In the genomic region with DNA sequence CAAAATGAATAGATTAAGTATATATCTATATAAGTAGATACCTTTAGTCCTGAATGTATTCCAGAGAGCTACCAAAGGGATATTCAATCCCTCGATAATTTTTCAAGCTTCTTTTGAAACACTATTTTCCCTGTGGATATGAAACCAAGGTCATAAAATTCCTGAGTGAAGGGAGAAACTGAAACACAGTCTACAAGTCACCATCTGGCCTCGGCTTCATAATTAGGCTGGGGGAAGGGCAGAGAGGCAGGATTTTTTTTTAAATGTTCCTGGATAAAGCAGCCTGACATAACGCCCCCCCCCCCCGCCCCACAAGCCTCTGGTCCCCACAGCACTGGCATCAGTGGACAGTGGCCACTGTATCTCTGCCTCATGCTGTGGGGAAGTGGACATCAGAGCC, we compare ENCODE assay signal across 23 mouse cellular contexts.
DNase-seq lines count a peak whose midpoint lies in the region; ATAC-seq and TF ChIP-seq lines count a peak whose summit lies in the region.
"Had no signal": no experiment of that assay in that cellular context is flagged by ENCODE, and none has a peak within 500 bp of the region (broad histone marks: within the 10 kb centered on the region; RNA-seq: fewer than 3 reads in every experiment).

No protein-coding gene starts in this region.

- TF ChIP-seq POLR2A in limb, embryonic 14.5 days (IDR thresholded peaks at IDR 0.05; ENCODE audit: borderline replicate concordance, extremely low read depth, insufficient read depth, insufficient read length): no peak

- no peaks in the 10 kb centered on the region for H3K9me3 ChIP-seq in embryonic facial prominence, embryonic 11.5 days (replicated peaks; ENCODE audit: control insufficient read depth, low read length)
- H3K9me3 ChIP-seq in limb, embryonic 14.5 days (ENCODE audit: control insufficient read depth, low read length): no peaks in the 10 kb centered on the region
- H3K9me3 ChIP-seq: heart, embryonic 13.5 days; liver, embryonic 15.5 days; midbrain, embryonic 10.5 days; midbrain, embryonic 15.5 days had no signal

- no peak overlapping the region for H3K4me2 ChIP-seq in embryonic facial prominence, embryonic 11.5 days (ENCODE audit: low read depth, low read length)
- no peak overlapping the region for H3K4me2 ChIP-seq in limb, embryonic 14.5 days (replicated peaks; ENCODE audit: low read depth, low read length, severe bottlenecking)
- H3K4me2 ChIP-seq: heart, embryonic 13.5 days; hindbrain, embryonic 14.5 days; liver, embryonic 15.5 days; lung, embryonic 14.5 days; midbrain, embryonic 15.5 days had no signal

- no peaks in the 10 kb centered on the region for H3K4me1 ChIP-seq in embryonic facial prominence, embryonic 11.5 days (ENCODE audit: control insufficient read depth, insufficient read depth, low read length)
- peaks cover 16% of the 10 kb centered on the region for H3K4me1 ChIP-seq in limb, embryonic 14.5 days (ENCODE audit: control insufficient read depth, insufficient read depth, low read length)
- H3K4me1 ChIP-seq: liver, embryonic 15.5 days; midbrain, embryonic 15.5 days had no signal

- H3K4me3 ChIP-seq in embryonic facial prominence, embryonic 11.5 days (ENCODE audit: low read depth, low read length): no peak overlapping the region
- H3K4me3 ChIP-seq in limb, embryonic 14.5 days (replicated peaks; ENCODE audit: low read length): no peak overlapping the region
- H3K4me3 ChIP-seq: heart, adult 2 months; heart, embryonic 13.5 days; liver, embryonic 15.5 days; midbrain, embryonic 10.5 days; midbrain, embryonic 15.5 days had no signal

- peak; percentile 41 for DNase-seq in embryo, embryonic 11 days
- no peak for DNase-seq in embryo, embryonic 10 days (ENCODE audit: low spot score)
- DNase-seq in 3T3-L1 (ENCODE audit: low read depth, low spot score): peak; percentile 34
- DNase-seq in embryonic facial prominence, embryonic 11.5 days (ENCODE audit: low spot score): peak; percentile 61
- DNase-seq in limb, embryonic 14.5 days (ENCODE audit: low spot score): peak; percentile 20
- DNase-seq in urinary bladder, postnatal 10 days (ENCODE audit: low spot score): no peak
- no peak for DNase-seq in layer of hippocampus, adult 18-20 months (ENCODE audit: low spot score in 2 of 2)
- DNase-seq: adrenal gland, postnatal 36 days; cerebellum, adult 8-10 months; cerebellum, postnatal 25 days; heart, adult 2 months; heart, postnatal 10 days; liver; lung, embryonic 14.5 days; spleen, adult 18-20 months; thymus, postnatal 14 days had no signal

- no peaks in the 10 kb centered on the region for H3K36me3 ChIP-seq in embryonic facial prominence, embryonic 11.5 days (replicated peaks; ENCODE audit: control insufficient read depth, insufficient read depth, low read depth, low read length)
- H3K36me3 ChIP-seq in limb, embryonic 14.5 days (ENCODE audit: control insufficient read depth, insufficient read depth, low read length): no peaks in the 10 kb centered on the region
- H3K36me3 ChIP-seq: heart, embryonic 13.5 days; liver, embryonic 15.5 days; midbrain, embryonic 10.5 days; midbrain, embryonic 15.5 days had no signal

- H3K27ac ChIP-seq in embryonic facial prominence, embryonic 11.5 days (replicated peaks; ENCODE audit: low read depth, low read length): no peak overlapping the region
- no peak overlapping the region for H3K27ac ChIP-seq in limb, embryonic 14.5 days (replicated peaks; ENCODE audit: low read depth, low read length)
- H3K27ac ChIP-seq: heart, adult 2 months; heart, embryonic 13.5 days; hindbrain, embryonic 14.5 days; liver, embryonic 15.5 days; midbrain, embryonic 10.5 days; midbrain, embryonic 15.5 days had no signal

- ATAC-seq in embryonic facial prominence, embryonic 11.5 days (replicated peaks; ENCODE audit: insufficient number of reproducible peaks, low FRiP score, low TSS enrichment, low read depth): no peak
- ATAC-seq in limb, embryonic 14.5 days (ENCODE audit: low FRiP score, low read depth): no peak
- ATAC-seq: forebrain, embryonic 14.5 days; intestine, postnatal 0 days; midbrain, embryonic 15.5 days had no signal

- no peaks in the 10 kb centered on the region for H3K27me3 ChIP-seq in embryonic facial prominence, embryonic 11.5 days (ENCODE audit: control insufficient read depth, insufficient read depth, low read length)
- no peaks in the 10 kb centered on the region for H3K27me3 ChIP-seq in limb, embryonic 14.5 days (ENCODE audit: control insufficient read depth, insufficient read depth, low read length)
- H3K27me3 ChIP-seq: heart, embryonic 13.5 days; liver, embryonic 15.5 days; midbrain, embryonic 15.5 days had no signal

- 36% methylated on average over 4 of the region's 4 CpGs for WGBS in embryonic facial prominence, embryonic 11.5 days
- WGBS in limb, embryonic 14.5 days: 7% methylated on average over 4 of the region's 4 CpGs

- H3K9ac ChIP-seq in embryonic facial prominence, embryonic 11.5 days (replicated peaks; ENCODE audit: low read length): no peak overlapping the region
- no peak overlapping the region for H3K9ac ChIP-seq in limb, embryonic 14.5 days (ENCODE audit: low read depth, low read length, severe bottlenecking)
- H3K9ac ChIP-seq: heart, embryonic 13.5 days; hindbrain, embryonic 14.5 days; liver, embryonic 15.5 days; lung, embryonic 14.5 days; midbrain, embryonic 15.5 days had no signal

Comparison
In these comparisons a context has a peak if more than half of its experiments do, and no peak if none do; other contexts are left out.
1. DNase-seq: peak in embryo, embryonic 11 days (single experiment), 3T3-L1 (single experiment), embryonic facial prominence, embryonic 11.5 days (single experiment) and limb, embryonic 14.5 days (single experiment); none in embryo, embryonic 10 days (single experiment), urinary bladder, postnatal 10 days (single experiment) and layer of hippocampus, adult 18-20 months (0 of 2).